Mouse (Mus musculus): ENCODE results near the gene Arid4a. TPM values are rescaled to one million over a fixed set of nuclear protein-coding genes. Genes with fewer than 3 reads are reported as not detected.
"Not testable (repeated sequence)": the region's sequence is repeated elsewhere in the genome, so short reads cannot be mapped to it uniquely, and the experiment has no call there.

The Arid4a gene
- polyA plus RNA-seq, 1 experiment from 2014 or later = 30.3 TPM

DNA sequence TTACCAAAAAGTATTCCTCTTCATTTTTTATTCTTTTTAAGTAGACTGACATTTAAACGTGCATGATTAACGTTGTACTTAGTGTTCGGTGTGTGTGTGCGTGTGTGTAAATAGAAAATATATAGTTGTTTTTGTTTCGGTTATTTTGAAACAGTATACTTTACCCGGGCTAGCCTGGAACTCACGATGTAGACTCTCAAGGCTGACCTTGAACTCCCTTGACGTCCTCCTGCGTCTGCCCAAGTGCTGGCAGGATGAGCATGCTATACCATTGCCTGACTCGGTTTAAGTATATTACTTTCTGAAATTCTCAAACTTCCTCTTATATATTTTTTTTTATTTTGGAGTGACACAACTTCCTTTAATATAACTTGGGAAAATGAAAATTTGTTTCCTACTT is 2.0 kb downstream of the Arid4a start:
- 82% methylated on average over 10 of the region's 10 CpGs for WGBS
- Histone ChIP-seq H3K9ac (replicated peaks; ENCODE audit: low read length) (no peak overlapping the region), H3K9me3 (replicated peaks; ENCODE audit: control insufficient read depth, low read length) (no peaks in the 10 kb centered on the region), H3K4me2 (ENCODE audit: low read depth, low read length) (no peak overlapping the region), H3K27ac (replicated peaks; ENCODE audit: low read depth, low read length) (no peak overlapping the region), H3K4me3 (ENCODE audit: low read depth, low read length) (no peak overlapping the region), H3K27me3 (ENCODE audit: control insufficient read depth, insufficient read depth, low read length) (no peaks in the 10 kb centered on the region), H3K36me3 (replicated peaks; ENCODE audit: control insufficient read depth, insufficient read depth, low read depth, low read length) (no peaks in the 10 kb centered on the region), H3K4me1 (ENCODE audit: control insufficient read depth, insufficient read depth, low read length) (no peaks in the 10 kb centered on the region; the same call in 1 of the 2 replicates)
- ATAC-seq (replicated peaks; ENCODE audit: insufficient number of reproducible peaks, low FRiP score, low TSS enrichment, low read depth) (no peak), DNase-seq (ENCODE audit: low spot score) (no peak)

DNA sequence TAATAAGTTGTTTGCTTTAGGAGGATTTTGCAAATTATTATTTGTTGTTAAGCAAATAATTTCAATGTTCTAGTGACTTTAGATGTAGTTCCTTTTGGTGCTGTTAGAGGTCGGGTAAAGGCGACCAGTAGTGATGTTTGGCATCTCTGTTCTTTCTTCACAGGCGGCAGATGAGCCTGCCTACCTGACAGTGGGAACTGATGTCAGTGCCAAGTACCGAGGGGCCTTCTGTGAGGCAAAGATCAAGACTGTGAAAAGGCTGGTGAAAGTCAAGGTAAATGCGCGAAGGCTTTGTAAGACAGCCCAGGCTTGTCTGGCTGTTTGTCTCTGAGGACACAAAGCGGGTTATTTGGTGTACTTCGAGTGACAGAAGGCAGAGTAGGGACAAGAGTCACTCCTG is 3.4 kb downstream of the Arid4a start:
- H3K36me3 ChIP-seq (replicated peaks; ENCODE audit: control insufficient read depth, insufficient read depth, low read depth, low read length) = no peaks in the 10 kb centered on the region; the same call in 1 of the 2 replicates

DNA sequence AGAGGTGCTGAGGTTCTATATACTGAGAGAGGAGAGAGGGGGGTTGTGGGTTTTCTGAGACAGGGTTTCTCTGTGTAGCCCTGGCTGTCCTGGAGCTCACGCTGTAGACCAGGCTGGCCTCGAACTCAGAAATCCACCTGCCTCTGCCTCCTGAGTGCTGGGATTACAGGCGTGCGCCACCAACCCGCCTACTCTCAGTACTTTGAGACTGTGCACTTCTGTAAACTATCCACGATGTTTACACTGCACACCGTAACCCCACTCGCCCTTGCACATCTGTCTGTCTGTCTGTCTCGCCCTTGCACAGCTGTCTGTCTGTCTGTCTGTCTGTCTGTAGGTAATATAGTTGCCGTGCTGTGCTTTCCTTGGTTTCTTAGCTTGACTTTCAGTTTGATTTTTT is 8.6 kb downstream of the Arid4a start:
- no peak overlapping the region for H3K9ac ChIP-seq (replicated peaks; ENCODE audit: low read length)
- H3K9me3 ChIP-seq (replicated peaks; ENCODE audit: control insufficient read depth, low read length) = no peaks in the 10 kb centered on the region
- H3K27me3 ChIP-seq (ENCODE audit: control insufficient read depth, insufficient read depth, low read length) = no peaks in the 10 kb centered on the region
- ATAC-seq (replicated peaks; ENCODE audit: insufficient number of reproducible peaks, low FRiP score, low TSS enrichment, low read depth) (no peak), DNase-seq (ENCODE audit: low spot score) (no peak)
- no peak overlapping the region for H3K4me3 ChIP-seq (ENCODE audit: low read depth, low read length)
- no peaks in the 10 kb centered on the region for H3K4me1 ChIP-seq (ENCODE audit: control insufficient read depth, insufficient read depth, low read length)
- no peak overlapping the region for H3K4me2 ChIP-seq (ENCODE audit: low read depth, low read length)
- H3K36me3 ChIP-seq (replicated peaks; ENCODE audit: control insufficient read depth, insufficient read depth, low read depth, low read length) = peaks cover 4% of the 10 kb centered on the region; the same call in 1 of the 2 replicates
- 94% methylated on average over 10 of the region's 10 CpGs for WGBS
- no peak overlapping the region for H3K27ac ChIP-seq (replicated peaks; ENCODE audit: low read depth, low read length)

More for the DNA sequence above, 3.4 kb downstream of the Arid4a start:
- ATAC-seq (replicated peaks; ENCODE audit: insufficient number of reproducible peaks, low FRiP score, low TSS enrichment, low read depth) (no peak), DNase-seq (ENCODE audit: low spot score) (no peak)
- Histone ChIP-seq H3K4me3 (ENCODE audit: low read depth, low read length) (no peak overlapping the region), H3K4me2 (ENCODE audit: low read depth, low read length) (no peak overlapping the region), H3K9ac (replicated peaks; ENCODE audit: low read length) (no peak overlapping the region), H3K4me1 (ENCODE audit: control insufficient read depth, insufficient read depth, low read length) (no peaks in the 10 kb centered on the region; the same call in 1 of the 2 replicates), H3K27ac (replicated peaks; ENCODE audit: low read depth, low read length) (no peak overlapping the region), H3K9me3 (replicated peaks; ENCODE audit: control insufficient read depth, low read length) (no peaks in the 10 kb centered on the region), H3K27me3 (ENCODE audit: control insufficient read depth, insufficient read depth, low read length) (no peaks in the 10 kb centered on the region)
- 91% methylated on average over 8 of the region's 8 CpGs for WGBS

DNA sequence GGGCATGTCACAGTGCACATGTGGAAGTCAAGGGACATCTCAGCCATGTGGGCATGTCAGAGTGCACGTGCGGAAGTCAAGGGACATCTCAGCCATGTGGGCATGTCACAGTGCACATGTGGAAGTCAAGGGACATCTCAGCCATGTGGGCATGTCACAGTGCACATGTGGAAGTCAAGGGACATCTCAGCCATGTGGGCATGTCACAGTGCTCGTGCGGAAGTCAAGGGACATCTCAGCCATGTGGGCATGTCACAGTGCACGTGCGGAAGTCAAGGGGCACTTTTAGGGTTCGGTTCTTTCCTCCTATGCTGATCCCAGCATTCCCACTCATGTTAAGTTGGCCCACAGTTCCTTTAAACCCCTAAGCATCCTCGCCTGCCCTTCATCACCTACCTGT is 12.5 kb downstream of the Arid4a start:
- not testable (repeated sequence) for ATAC-seq (replicated peaks; ENCODE audit: insufficient number of reproducible peaks, low FRiP score, low TSS enrichment, low read depth); H3K27me3 ChIP-seq (ENCODE audit: control insufficient read depth, insufficient read depth, low read length); H3K9ac ChIP-seq (replicated peaks; ENCODE audit: low read length); H3K27ac ChIP-seq (replicated peaks; ENCODE audit: low read depth, low read length); H3K9me3 ChIP-seq (replicated peaks; ENCODE audit: control insufficient read depth, low read length); H3K4me1 ChIP-seq (ENCODE audit: control insufficient read depth, insufficient read depth, low read length); H3K4me3 ChIP-seq (ENCODE audit: low read depth, low read length); H3K36me3 ChIP-seq (replicated peaks; ENCODE audit: control insufficient read depth, insufficient read depth, low read depth, low read length); H3K4me2 ChIP-seq (ENCODE audit: low read depth, low read length); DNase-seq (ENCODE audit: low spot score)
- WGBS = 90% methylated on average over 8 of the region's 8 CpGs

DNA sequence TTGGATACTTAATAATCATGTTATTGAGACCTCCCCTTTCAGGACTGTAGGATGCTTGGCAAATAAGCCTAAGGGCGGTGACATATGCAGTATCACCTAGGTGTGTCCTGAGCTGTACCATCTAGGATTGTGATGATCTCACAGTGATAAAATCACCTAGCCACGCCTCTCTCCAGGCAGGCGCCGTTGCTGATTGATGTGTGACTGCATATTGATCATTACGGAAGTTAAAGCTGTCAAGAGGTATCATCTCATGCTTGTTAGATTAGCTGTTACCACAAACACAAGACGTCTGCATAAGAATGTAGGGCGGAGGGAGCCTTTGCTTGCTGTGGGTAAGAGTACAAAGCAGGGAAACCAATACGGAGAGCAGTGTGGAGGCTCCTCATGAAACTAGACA is 14.5 kb downstream of the Arid4a start:
- 91% methylated on average over 8 of the region's 8 CpGs for WGBS
- ATAC-seq (replicated peaks; ENCODE audit: insufficient number of reproducible peaks, low FRiP score, low TSS enrichment, low read depth) (no peak), DNase-seq (ENCODE audit: low spot score) (no peak)
- Histone ChIP-seq H3K27ac (replicated peaks; ENCODE audit: low read depth, low read length) (no peak overlapping the region), H3K36me3 (replicated peaks; ENCODE audit: control insufficient read depth, insufficient read depth, low read depth, low read length) (no peaks in the 10 kb centered on the region), H3K9ac (replicated peaks; ENCODE audit: low read length) (no peak overlapping the region), H3K9me3 (replicated peaks; ENCODE audit: control insufficient read depth, low read length) (no peaks in the 10 kb centered on the region), H3K4me3 (ENCODE audit: low read depth, low read length) (no peak overlapping the region), H3K4me1 (ENCODE audit: control insufficient read depth, insufficient read depth, low read length) (no peaks in the 10 kb centered on the region), H3K4me2 (ENCODE audit: low read depth, low read length) (no peak overlapping the region), H3K27me3 (ENCODE audit: control insufficient read depth, insufficient read depth, low read length) (no peaks in the 10 kb centered on the region)

DNA sequence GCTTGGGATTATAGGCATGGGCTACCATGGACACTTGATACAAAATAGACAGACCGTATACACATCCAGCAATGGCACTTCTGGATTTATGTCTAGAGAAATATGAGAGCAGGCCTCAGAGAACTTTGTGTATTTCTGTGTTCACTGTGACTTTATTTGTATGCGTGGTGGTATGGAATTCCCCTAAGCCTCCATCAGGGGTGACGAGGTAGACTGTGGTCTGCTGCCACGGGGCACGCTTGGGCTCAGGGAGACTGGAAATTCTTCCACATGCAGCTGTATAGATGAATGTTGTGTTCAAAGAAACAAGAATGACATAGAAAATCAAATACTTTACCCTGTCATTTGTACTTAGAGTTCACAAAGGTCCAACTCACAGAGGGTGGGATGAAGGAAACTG is 14.9 kb downstream of the Arid4a start:
- Histone ChIP-seq H3K9ac (replicated peaks; ENCODE audit: low read length) (no peak overlapping the region), H3K27ac (replicated peaks; ENCODE audit: low read depth, low read length) (no peak overlapping the region), H3K9me3 (replicated peaks; ENCODE audit: control insufficient read depth, low read length) (no peaks in the 10 kb centered on the region), H3K27me3 (ENCODE audit: control insufficient read depth, insufficient read depth, low read length) (no peaks in the 10 kb centered on the region), H3K4me3 (ENCODE audit: low read depth, low read length) (no peak overlapping the region), H3K36me3 (replicated peaks; ENCODE audit: control insufficient read depth, insufficient read depth, low read depth, low read length) (no peaks in the 10 kb centered on the region), H3K4me1 (ENCODE audit: control insufficient read depth, insufficient read depth, low read length) (no peaks in the 10 kb centered on the region), H3K4me2 (ENCODE audit: low read depth, low read length) (no peak overlapping the region)
- DNase-seq (ENCODE audit: low spot score) (no peak), ATAC-seq (replicated peaks; ENCODE audit: insufficient number of reproducible peaks, low FRiP score, low TSS enrichment, low read depth) (no peak)
- 99% methylated on average over 5 of the region's 5 CpGs for whole genome bisulfite sequencing

DNA sequence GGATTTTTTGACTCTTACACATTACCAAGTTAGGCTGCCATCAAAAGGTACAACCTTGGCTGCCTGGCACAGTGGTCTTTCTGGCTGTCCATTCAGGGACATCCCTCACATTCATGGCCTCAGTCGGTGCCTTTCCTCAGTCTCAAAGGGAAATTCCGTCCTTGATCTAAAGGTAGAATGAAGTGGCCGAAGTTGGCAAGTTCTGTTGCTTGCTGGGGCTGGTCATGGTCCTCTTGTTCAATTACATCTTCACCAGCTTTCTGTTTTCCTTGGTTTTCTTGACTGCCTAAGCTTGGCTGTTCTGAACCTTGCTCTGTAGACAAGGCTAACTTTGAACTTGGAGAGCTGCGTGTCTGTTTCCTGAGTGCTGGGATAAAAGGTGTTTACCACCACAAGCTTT is 20.0 kb downstream of the Arid4a start:
- Histone ChIP-seq H3K9me3 (replicated peaks; ENCODE audit: control insufficient read depth, low read length) (no peaks in the 10 kb centered on the region), H3K9ac (replicated peaks; ENCODE audit: low read length) (no peak overlapping the region), H3K4me2 (ENCODE audit: low read depth, low read length) (no peak overlapping the region), H3K36me3 (replicated peaks; ENCODE audit: control insufficient read depth, insufficient read depth, low read depth, low read length) (peaks cover 4% of the 10 kb centered on the region; the same call in 1 of the 2 replicates), H3K4me3 (ENCODE audit: low read depth, low read length) (no peak overlapping the region), H3K4me1 (ENCODE audit: control insufficient read depth, insufficient read depth, low read length) (no peaks in the 10 kb centered on the region), H3K27ac (replicated peaks; ENCODE audit: low read depth, low read length) (no peak overlapping the region), H3K27me3 (ENCODE audit: control insufficient read depth, insufficient read depth, low read length) (no peaks in the 10 kb centered on the region)
- ATAC-seq (replicated peaks; ENCODE audit: insufficient number of reproducible peaks, low FRiP score, low TSS enrichment, low read depth) (no peak), DNase-seq (ENCODE audit: low spot score) (no peak)
- 90% methylated on average over 4 of the region's 4 CpGs for WGBS

DNA sequence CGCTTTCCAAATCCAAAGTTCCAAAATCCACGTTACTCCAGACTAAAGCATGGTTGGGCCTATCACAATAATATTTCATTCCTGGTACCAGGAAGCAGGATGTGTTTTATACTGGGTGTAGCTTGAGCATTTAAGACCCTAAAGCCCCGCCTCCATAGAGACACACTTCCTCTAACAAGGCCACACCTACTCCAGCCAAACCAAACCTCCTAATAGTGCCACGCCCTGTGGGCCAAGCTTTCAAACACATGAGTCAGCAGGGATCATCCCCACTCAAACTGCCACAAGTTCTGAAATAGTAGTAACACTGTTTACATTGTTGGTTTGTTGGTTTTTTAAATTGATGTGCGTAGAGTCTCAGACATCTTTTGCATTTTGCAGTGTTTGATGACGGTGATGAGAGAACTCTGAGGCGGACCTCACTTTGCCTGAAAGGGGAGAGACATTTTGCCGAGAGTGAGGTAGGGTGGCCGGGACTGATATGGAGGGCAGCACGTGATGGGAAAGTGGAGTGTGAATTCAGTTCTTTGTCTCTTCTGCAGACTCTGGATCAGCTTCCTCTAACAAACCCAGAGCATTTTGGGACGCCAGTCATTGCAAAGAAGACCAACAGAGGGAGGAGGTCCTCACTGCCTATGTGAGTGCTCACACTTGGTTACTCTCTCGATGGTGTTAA is 21.1 kb downstream of the Arid4a start:
- no peak for ATAC-seq (replicated peaks; ENCODE audit: insufficient number of reproducible peaks, low FRiP score, low TSS enrichment, low read depth)
- no peak overlapping the region for H3K4me3 ChIP-seq (ENCODE audit: low read depth, low read length)
- no peak overlapping the region for H3K4me2 ChIP-seq (ENCODE audit: low read depth, low read length)
- no peaks in the 10 kb centered on the region for H3K27me3 ChIP-seq (ENCODE audit: control insufficient read depth, insufficient read depth, low read length)
- no peaks in the 10 kb centered on the region for H3K4me1 ChIP-seq (ENCODE audit: control insufficient read depth, insufficient read depth, low read length)
- 92% methylated on average over 12 of the region's 12 CpGs for WGBS
- no peak overlapping the region for H3K27ac ChIP-seq (replicated peaks; ENCODE audit: low read depth, low read length)
- H3K36me3 ChIP-seq (replicated peaks; ENCODE audit: control insufficient read depth, insufficient read depth, low read depth, low read length) = peaks cover 4% of the 10 kb centered on the region; the same call in 1 of the 2 replicates
- no peak for DNase-seq (ENCODE audit: low spot score)
- no peaks in the 10 kb centered on the region for H3K9me3 ChIP-seq (replicated peaks; ENCODE audit: control insufficient read depth, low read length)
- no peak overlapping the region for H3K9ac ChIP-seq (replicated peaks; ENCODE audit: low read length)
